Mouse (Mus musculus) olfactory bulb, adult 2 months (tissue): ENCODE measurements at regions not wholly inside any gene's neighbourhood (a gene's known extent, or its start where the extent isn't known, plus 50 kb on each side); places are given as distances from the start of the nearest gene placed in this dataset.

Source experiments
- CTCF ChIP-seq: fragments of 200-500 bp; IDR thresholded peaks from 2 replicates; pipeline ENCODE4 v1.5.1; 2012; ENCODE audit warnings: low read depth, mild to moderate bottlenecking, low read length, moderate library complexity; ENCODE audit not compliant: insufficient read depth
- POLR2A ChIP-seq: fragments of 200-500 bp; IDR thresholded peaks from 2 replicates; pipeline ENCODE4 v1.6.1; 2012; ENCODE audit warnings: mild to moderate bottlenecking, low read depth, low read length, moderate library complexity; ENCODE audit not compliant: insufficient read depth

GRCm38 (mm10) chr10:119131977-119132376 lies 107.9 kb downstream of the Cand1 start:
- no peak for TF ChIP-seq CTCF
- TF ChIP-seq POLR2A: no peak
